Mouse (Mus musculus): ENCODE results near the gene Acaca.

GRCm38 (mm10) chr11:84434879-84435278 is 305.4 kb downstream of the Acaca start:
- no peak for TF ChIP-seq TAL1 (IDR thresholded peaks at IDR 0.05; ENCODE audit: low read length)
- no peak for TF ChIP-seq GATA1 (IDR thresholded peaks at IDR 0.05; ENCODE audit: low read length)

Measured in erythroblast, embryonic 14.5 days (primary cell).